Mouse (Mus musculus) right cerebral cortex, postnatal 36 days (tissue): ENCODE data around the gene Prkcz.
A peak's percentile ranks its signal among the peaks of the same experiment; 100 is the strongest.
"Not testable (repeated sequence)": the region's sequence is repeated elsewhere in the genome, so short reads cannot be mapped to it uniquely, and the experiment has no call there.

Source experiments
- DNase-seq, 2 experiments: peaks; one replicate each; pipeline ENCODE4 v3.0.0; 2022; ENCODE audit warnings: low spot score in 2 of 2, mixed read lengths in 1 of 2

Gene Prkcz

GRCm38 (mm10) chr4:155283001-155283503, 78.1 kb downstream of the Prkcz start:
- DNase-seq = no peak

GRCm38 (mm10) chr4:155282231-155282630, 78.9 kb downstream of the Prkcz start:
- DNase-seq = no peak

GRCm38 (mm10) chr4:155281652-155282051, 79.5 kb downstream of the Prkcz start:
- DNase-seq = peak; percentile 56

- DNase-seq = no peak
Measured at GRCm38 (mm10) chr4:155281227-155281626, 79.9 kb downstream of the Prkcz start.

GRCm38 (mm10) chr4:155280768-155281121, 80.4 kb downstream of the Prkcz start:
- no peak for DNase-seq

- no peak for DNase-seq
Measured at GRCm38 (mm10) chr4:155279926-155280767, 81.0 kb downstream of the Prkcz start.

- DNase-seq = no peak
Measured at GRCm38 (mm10) chr4:155279054-155279453, 82.1 kb downstream of the Prkcz start.

GRCm38 (mm10) chr4:155277963-155278362, 83.2 kb downstream of the Prkcz start:
- no peak for DNase-seq

GRCm38 (mm10) chr4:155274851-155275250, 86.3 kb downstream of the Prkcz start:
- DNase-seq = no peak

- no peak for DNase-seq
Measured at GRCm38 (mm10) chr4:155274451-155274850, 86.7 kb downstream of the Prkcz start.

- DNase-seq = peak in 1 of 2 experiments; percentile 48
Measured at GRCm38 (mm10) chr4:155268382-155268781, 92.8 kb downstream of the Prkcz start.

GRCm38 (mm10) chr4:155267639-155268175, 93.5 kb downstream of the Prkcz start:
- DNase-seq = no peak

- DNase-seq = no peak
Measured at GRCm38 (mm10) chr4:155267047-155267543, 94.1 kb downstream of the Prkcz start.

- DNase-seq = no peak
Measured at GRCm38 (mm10) chr4:155264521-155265321, 96.4 kb downstream of the Prkcz start.

GRCm38 (mm10) chr4:155252253-155252652, 108.9 kb downstream of the Prkcz start:
- no peak for DNase-seq

GRCm38 (mm10) chr4:155251147-155251546, 110.0 kb downstream of the Prkcz start:
- no peak for DNase-seq

GRCm38 (mm10) chr4:155250361-155251117, 110.6 kb downstream of the Prkcz start:
- DNase-seq = no peak

GRCm38 (mm10) chr4:155249648-155250351, 111.4 kb downstream of the Prkcz start, which contains the start of gene Faap20:
Faap20 (plus strand) TSS chr4:155249802.
- DNase-seq = peak; percentile 70

GRCm38 (mm10) chr4:155249257-155249647, 111.9 kb downstream of the Prkcz start:
- DNase-seq = peak; percentile 87 to 91

GRCm38 (mm10) chr4:155248054-155248453, 113.1 kb downstream of the Prkcz start:
- not testable (repeated sequence) for DNase-seq

- DNase-seq = peak; percentile 82 to 83
Measured at GRCm38 (mm10) chr4:155246691-155247105, 114.5 kb downstream of the Prkcz start.
